Mouse (Mus musculus) liver, embryonic 14.5 days (tissue): ENCODE measurements around the gene Gstm7.

ENCODE experiments used
- CTCF ChIP-seq: IDR thresholded peaks from 2 replicates; pipeline ENCODE4 v1.5.1; 2016; ENCODE audit warnings: antibody characterized with exemption, low read depth, control low read depth
- EP300 ChIP-seq: IDR thresholded peaks from 2 replicates; pipeline ENCODE4 v1.6.1; 2016; ENCODE audit warnings: antibody characterized with exemption, low read depth

DNA sequence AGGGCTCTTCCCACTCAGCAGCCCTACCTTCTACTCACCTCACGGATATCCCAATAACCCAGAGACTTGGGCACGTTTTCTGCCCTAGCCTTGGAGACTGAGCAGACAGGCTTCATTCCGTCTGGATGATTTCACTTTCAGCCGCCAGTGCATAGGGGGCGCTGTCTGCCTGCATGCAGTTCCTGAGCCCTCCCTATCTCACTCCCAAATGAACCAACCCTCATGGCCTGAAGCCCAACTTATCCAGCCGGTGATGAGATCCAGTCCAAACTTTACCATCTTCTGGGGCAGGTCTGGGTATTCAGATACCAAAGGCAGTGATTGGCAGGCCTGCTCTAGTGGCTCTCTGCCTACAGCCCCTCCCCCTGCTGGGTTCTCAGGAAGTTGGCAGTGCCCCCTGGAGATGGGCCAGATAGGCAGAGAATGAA is 21.7 kb upstream of the Gstm7 start:
- TF ChIP-seq CTCF (peak; percentile 90), EP300 (no peak)
